Mouse (Mus musculus): ENCODE measurements around the gene Lmf2. TPM values are rescaled to one million over a fixed set of nuclear protein-coding genes. Genes with fewer than 3 reads are reported as not detected.

Lmf2 gene
- polyA plus RNA-seq, 1 experiment from 2014 or later: 47.0 TPM

- Histone ChIP-seq H3K36me3 (ENCODE audit: control insufficient read depth, insufficient read depth, low read length) (no peaks in the 10 kb centered on the region), H3K9me3 (ENCODE audit: control insufficient read depth, low read depth, low read length) (no peaks in the 10 kb centered on the region), H3K4me2 (replicated peaks; ENCODE audit: low read depth, low read length) (no peak overlapping the region), H3K27ac (ENCODE audit: low read length) (no peak overlapping the region), H3K9ac (replicated peaks; ENCODE audit: low read depth, low read length) (no peak overlapping the region), H3K27me3 (ENCODE audit: control insufficient read depth, insufficient read depth, low read length) (no peaks in the 10 kb centered on the region), H3K4me1 (ENCODE audit: control insufficient read depth, insufficient read depth, low read length) (no peaks in the 10 kb centered on the region), H3K4me3 (ENCODE audit: low read depth, low read length) (no peak overlapping the region)
- ATAC-seq (ENCODE audit: insufficient number of reproducible peaks, insufficient read depth, low FRiP score, low read depth): no peak
- 76% methylated on average over 3 of the region's 3 CpGs for WGBS
Observed at GRCm38 (mm10) chr15:89340136-89340535, 15.3 kb downstream of the Lmf2 start.

GRCm38 (mm10) chr15:89339696-89340095 is 15.8 kb downstream of the Lmf2 start:
- Histone ChIP-seq H3K9ac (replicated peaks; ENCODE audit: low read depth, low read length) (no peak overlapping the region), H3K4me1 (ENCODE audit: control insufficient read depth, insufficient read depth, low read length) (no peaks in the 10 kb centered on the region), H3K27me3 (ENCODE audit: control insufficient read depth, insufficient read depth, low read length) (no peaks in the 10 kb centered on the region), H3K4me3 (ENCODE audit: low read depth, low read length) (no peak overlapping the region), H3K4me2 (replicated peaks; ENCODE audit: low read depth, low read length) (no peak overlapping the region), H3K27ac (ENCODE audit: low read length) (no peak overlapping the region), H3K36me3 (ENCODE audit: control insufficient read depth, insufficient read depth, low read length) (no peaks in the 10 kb centered on the region), H3K9me3 (ENCODE audit: control insufficient read depth, low read depth, low read length) (no peaks in the 10 kb centered on the region)
- ATAC-seq (ENCODE audit: insufficient number of reproducible peaks, insufficient read depth, low FRiP score, low read depth): no peak
- 90% methylated on average over 2 of the region's 2 CpGs for WGBS

GRCm38 (mm10) chr15:89336422-89336821 is 19.0 kb downstream of the Lmf2 start:
- WGBS: 84% methylated on average over 14 of the region's 14 CpGs
- H3K9ac ChIP-seq (replicated peaks; ENCODE audit: low read depth, low read length): no peak overlapping the region
- H3K4me1 ChIP-seq (ENCODE audit: control insufficient read depth, insufficient read depth, low read length): no peaks in the 10 kb centered on the region
- no peak overlapping the region for H3K4me3 ChIP-seq (ENCODE audit: low read depth, low read length)
- no peaks in the 10 kb centered on the region for H3K27me3 ChIP-seq (ENCODE audit: control insufficient read depth, insufficient read depth, low read length)
- no peak overlapping the region for H3K4me2 ChIP-seq (replicated peaks; ENCODE audit: low read depth, low read length)
- no peaks in the 10 kb centered on the region for H3K36me3 ChIP-seq (ENCODE audit: control insufficient read depth, insufficient read depth, low read length)
- H3K9me3 ChIP-seq (ENCODE audit: control insufficient read depth, low read depth, low read length): no peaks in the 10 kb centered on the region
- ATAC-seq (ENCODE audit: insufficient number of reproducible peaks, insufficient read depth, low FRiP score, low read depth): no peak
- no peak overlapping the region for H3K27ac ChIP-seq (ENCODE audit: low read length)

- no peak for ATAC-seq (ENCODE audit: insufficient number of reproducible peaks, insufficient read depth, low FRiP score, low read depth)
- no peak overlapping the region for H3K9ac ChIP-seq (replicated peaks; ENCODE audit: low read depth, low read length)
- WGBS: 84% methylated on average over 17 of the region's 17 CpGs
Observed at GRCm38 (mm10) chr15:89334774-89335537, 20.5 kb downstream of the Lmf2 start.

GRCm38 (mm10) chr15:89334271-89334670 is 21.2 kb downstream of the Lmf2 start, which contains the start of gene Miox:
Gene Miox, plus strand, starts transcription at chr15:89334398.
- Histone ChIP-seq H3K9me3 (ENCODE audit: control insufficient read depth, low read depth, low read length) (no peaks in the 10 kb centered on the region), H3K4me1 (ENCODE audit: control insufficient read depth, insufficient read depth, low read length) (no peaks in the 10 kb centered on the region), H3K27me3 (ENCODE audit: control insufficient read depth, insufficient read depth, low read length) (no peaks in the 10 kb centered on the region), H3K36me3 (ENCODE audit: control insufficient read depth, insufficient read depth, low read length) (no peaks in the 10 kb centered on the region), H3K4me3 (ENCODE audit: low read depth, low read length) (no peak within 1 kb of the TSS), H3K27ac (ENCODE audit: low read length) (no peak within 1 kb of the TSS), H3K9ac (replicated peaks; ENCODE audit: low read depth, low read length) (no peak within 1 kb of the TSS), H3K4me2 (replicated peaks; ENCODE audit: low read depth, low read length) (no peak within 1 kb of the TSS)
- ATAC-seq (ENCODE audit: insufficient number of reproducible peaks, insufficient read depth, low FRiP score, low read depth): no peak
- WGBS: 85% methylated on average over 7 of the region's 7 CpGs

More at GRCm38 (mm10) chr15:89334774-89335537, 20.5 kb downstream of the Lmf2 start:
- Histone ChIP-seq H3K4me1 (ENCODE audit: control insufficient read depth, insufficient read depth, low read length) (no peaks in the 10 kb centered on the region), H3K27me3 (ENCODE audit: control insufficient read depth, insufficient read depth, low read length) (no peaks in the 10 kb centered on the region), H3K36me3 (ENCODE audit: control insufficient read depth, insufficient read depth, low read length) (no peaks in the 10 kb centered on the region), H3K9me3 (ENCODE audit: control insufficient read depth, low read depth, low read length) (no peaks in the 10 kb centered on the region), H3K4me3 (ENCODE audit: low read depth, low read length) (no peak overlapping the region), H3K27ac (ENCODE audit: low read length) (no peak overlapping the region), H3K4me2 (replicated peaks; ENCODE audit: low read depth, low read length) (no peak overlapping the region)

- 58% methylated on average over 5 of the region's 5 CpGs for WGBS
- Histone ChIP-seq H3K4me3 (ENCODE audit: low read depth, low read length) (no peak overlapping the region), H3K27me3 (ENCODE audit: control insufficient read depth, insufficient read depth, low read length) (no peaks in the 10 kb centered on the region), H3K4me1 (ENCODE audit: control insufficient read depth, insufficient read depth, low read length) (no peaks in the 10 kb centered on the region), H3K9ac (replicated peaks; ENCODE audit: low read depth, low read length) (no peak overlapping the region), H3K36me3 (ENCODE audit: control insufficient read depth, insufficient read depth, low read length) (no peaks in the 10 kb centered on the region), H3K27ac (ENCODE audit: low read length) (no peak overlapping the region), H3K9me3 (ENCODE audit: control insufficient read depth, low read depth, low read length) (no peaks in the 10 kb centered on the region), H3K4me2 (replicated peaks; ENCODE audit: low read depth, low read length) (no peak overlapping the region)
- no peak for ATAC-seq (ENCODE audit: insufficient number of reproducible peaks, insufficient read depth, low FRiP score, low read depth)
Observed at GRCm38 (mm10) chr15:89326441-89326840, 29.0 kb downstream of the Lmf2 start.

- WGBS: 94% methylated on average over 4 of the region's 4 CpGs
- no peak overlapping the region for H3K4me2 ChIP-seq (replicated peaks; ENCODE audit: low read depth, low read length)
Observed at GRCm38 (mm10) chr15:89323656-89324055, 31.8 kb downstream of the Lmf2 start.

GRCm38 (mm10) chr15:89322670-89323522 is 32.6 kb downstream of the Lmf2 start, which contains the start of gene Adm2:
Gene Adm2, plus strand, starts transcription at chr15:89322720.
- 8% methylated on average over 26 of the region's 26 CpGs for WGBS
- ATAC-seq (ENCODE audit: insufficient number of reproducible peaks, insufficient read depth, low FRiP score, low read depth): 0 out of 2 replicates have a peak, but pooled peaks have one; percentile 42
- no peaks in the 10 kb centered on the region for H3K36me3 ChIP-seq (ENCODE audit: control insufficient read depth, insufficient read depth, low read length)

More at GRCm38 (mm10) chr15:89323656-89324055, 31.8 kb downstream of the Lmf2 start:
- Histone ChIP-seq H3K9ac (replicated peaks; ENCODE audit: low read depth, low read length) (no peak overlapping the region), H3K27me3 (ENCODE audit: control insufficient read depth, insufficient read depth, low read length) (no peaks in the 10 kb centered on the region), H3K36me3 (ENCODE audit: control insufficient read depth, insufficient read depth, low read length) (no peaks in the 10 kb centered on the region), H3K27ac (ENCODE audit: low read length) (no peak overlapping the region), H3K4me3 (ENCODE audit: low read depth, low read length) (no peak overlapping the region), H3K4me1 (ENCODE audit: control insufficient read depth, insufficient read depth, low read length) (no peaks in the 10 kb centered on the region), H3K9me3 (ENCODE audit: control insufficient read depth, low read depth, low read length) (no peaks in the 10 kb centered on the region)
- no peak for ATAC-seq (ENCODE audit: insufficient number of reproducible peaks, insufficient read depth, low FRiP score, low read depth)

More at GRCm38 (mm10) chr15:89322670-89323522, 32.6 kb downstream of the Lmf2 start, which contains the start of gene Adm2:
- H3K4me2 ChIP-seq (replicated peaks; ENCODE audit: low read depth, low read length): peak within 1 kb of the TSS; percentile 30
- no peaks in the 10 kb centered on the region for H3K9me3 ChIP-seq (ENCODE audit: control insufficient read depth, low read depth, low read length)
- H3K4me1 ChIP-seq (ENCODE audit: control insufficient read depth, insufficient read depth, low read length): no peaks in the 10 kb centered on the region
- peak within 1 kb of the TSS; percentile 13 for H3K4me3 ChIP-seq (ENCODE audit: low read depth, low read length)
- 0 out of 2 replicates have a peak within 1 kb of the TSS, but pooled peaks have one; percentile 3 for H3K9ac ChIP-seq (replicated peaks; ENCODE audit: low read depth, low read length)
- no peak within 1 kb of the TSS for H3K27ac ChIP-seq (ENCODE audit: low read length)
- no peaks in the 10 kb centered on the region for H3K27me3 ChIP-seq (ENCODE audit: control insufficient read depth, insufficient read depth, low read length)

Measured in stomach, embryonic 14.5 days (tissue).